Mouse (Mus musculus): ENCODE data around the gene Hhat. TPM values are rescaled to one million over a fixed set of nuclear protein-coding genes. Genes with fewer than 3 reads are reported as not detected.

Hhat gene
- polyA plus RNA-seq, 1 experiment from 2014 or later = 1.0 TPM

GRCm38 (mm10) chr1:192542093-192542492 is 228.9 kb downstream of the Hhat start:
- no peak overlapping the region for H3K27ac ChIP-seq (ENCODE audit: low read length)
- H3K4me1 ChIP-seq (ENCODE audit: control insufficient read depth, low read depth, low read length) = no peaks in the 10 kb centered on the region
- ATAC-seq (ENCODE audit: low read depth) = no peak
- WGBS (ENCODE audit: insufficient replicate concordance) = 38% methylated on average over 2 of the region's 2 CpGs
- no peaks in the 10 kb centered on the region for H3K36me3 ChIP-seq (ENCODE audit: control insufficient read depth, insufficient read depth)
- H3K4me3 ChIP-seq (ENCODE audit: low read depth, low read length) = no peak overlapping the region
- no peaks in the 10 kb centered on the region for H3K27me3 ChIP-seq (ENCODE audit: control insufficient read depth, insufficient read depth, low read depth, low read length)
- H3K9ac ChIP-seq (ENCODE audit: low read depth, low read length) = no peak overlapping the region
- no peaks in the 10 kb centered on the region for H3K9me3 ChIP-seq (replicated peaks; ENCODE audit: control insufficient read depth, low read length)
- H3K4me2 ChIP-seq (ENCODE audit: low read depth, low read length) = no peak overlapping the region

DNA sequence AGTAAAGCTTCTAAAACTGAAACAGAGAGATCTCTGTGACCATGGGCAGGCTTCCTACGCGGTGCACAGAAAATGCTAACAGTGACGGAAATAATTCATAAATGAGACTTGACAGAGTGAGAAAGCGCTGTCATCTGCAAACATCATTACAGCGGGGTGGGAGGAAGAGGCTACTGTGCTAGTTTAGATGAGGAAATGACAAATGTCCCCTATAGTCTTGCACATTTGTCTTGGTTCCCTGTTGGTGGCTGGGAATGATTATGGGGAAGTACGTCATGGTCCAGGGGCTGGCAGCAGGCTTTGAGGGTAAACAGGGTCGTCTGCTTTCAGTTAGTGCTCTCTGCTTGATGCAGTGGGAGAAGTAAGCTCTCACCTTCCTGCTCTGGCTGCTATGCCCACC is 233.9 kb downstream of the Hhat start:
- Histone ChIP-seq H3K9ac (ENCODE audit: low read depth, low read length) (no peak overlapping the region), H3K36me3 (ENCODE audit: control insufficient read depth, insufficient read depth) (no peaks in the 10 kb centered on the region), H3K4me3 (ENCODE audit: low read depth, low read length) (no peak overlapping the region), H3K4me2 (ENCODE audit: low read depth, low read length) (no peak overlapping the region), H3K9me3 (replicated peaks; ENCODE audit: control insufficient read depth, low read length) (no peaks in the 10 kb centered on the region), H3K27me3 (ENCODE audit: control insufficient read depth, insufficient read depth, low read depth, low read length) (no peaks in the 10 kb centered on the region), H3K27ac (ENCODE audit: low read length) (no peak overlapping the region), H3K4me1 (ENCODE audit: control insufficient read depth, low read depth, low read length) (no peaks in the 10 kb centered on the region)
- peak; percentile 47; the same call in 1 of the 2 replicates for ATAC-seq (ENCODE audit: low read depth)
- WGBS (ENCODE audit: insufficient replicate concordance) = 20% methylated on average over 7 of the region's 7 CpGs

DNA sequence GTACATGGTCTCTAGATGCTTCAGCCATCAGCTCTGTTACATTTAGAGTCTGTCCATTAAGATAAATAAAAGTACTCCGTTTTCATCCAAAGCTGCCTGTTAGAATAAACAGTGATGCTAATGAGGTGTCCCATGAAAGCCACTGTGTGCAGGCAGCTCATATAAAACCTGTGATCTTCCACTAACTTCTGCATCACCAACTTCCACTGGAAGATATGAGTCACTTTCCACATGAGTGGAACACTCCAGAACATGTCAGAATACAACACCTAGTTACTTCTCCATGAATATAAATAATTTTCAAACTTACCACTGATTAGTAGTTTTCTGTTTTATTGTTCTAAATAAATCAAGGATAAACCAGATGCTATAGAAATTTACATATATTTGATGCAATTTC is 234.6 kb downstream of the Hhat start:
- Histone ChIP-seq H3K36me3 (ENCODE audit: control insufficient read depth, insufficient read depth) (no peaks in the 10 kb centered on the region), H3K9ac (ENCODE audit: low read depth, low read length) (no peak overlapping the region), H3K4me2 (ENCODE audit: low read depth, low read length) (no peak overlapping the region), H3K27ac (ENCODE audit: low read length) (no peak overlapping the region), H3K4me3 (ENCODE audit: low read depth, low read length) (no peak overlapping the region), H3K9me3 (replicated peaks; ENCODE audit: control insufficient read depth, low read length) (no peaks in the 10 kb centered on the region), H3K27me3 (ENCODE audit: control insufficient read depth, insufficient read depth, low read depth, low read length) (no peaks in the 10 kb centered on the region), H3K4me1 (ENCODE audit: control insufficient read depth, low read depth, low read length) (no peaks in the 10 kb centered on the region)
- WGBS (ENCODE audit: insufficient replicate concordance) = 45% methylated on average over 1 of the region's 1 CpGs
- no peak for ATAC-seq (ENCODE audit: low read depth)

- Histone ChIP-seq H3K36me3 (ENCODE audit: control insufficient read depth, insufficient read depth) (no peaks in the 10 kb centered on the region), H3K27ac (ENCODE audit: low read length) (no peak overlapping the region), H3K27me3 (ENCODE audit: control insufficient read depth, insufficient read depth, low read depth, low read length) (no peaks in the 10 kb centered on the region), H3K4me1 (ENCODE audit: control insufficient read depth, low read depth, low read length) (no peaks in the 10 kb centered on the region), H3K4me2 (ENCODE audit: low read depth, low read length) (no peak overlapping the region), H3K9me3 (replicated peaks; ENCODE audit: control insufficient read depth, low read length) (no peaks in the 10 kb centered on the region), H3K9ac (ENCODE audit: low read depth, low read length) (no peak overlapping the region), H3K4me3 (ENCODE audit: low read depth, low read length) (no peak overlapping the region)
- ATAC-seq (ENCODE audit: low read depth) = no peak
These were observed 238.0 kb downstream of the Hhat start for GRCm38 (mm10) chr1:192533016-192533415.

DNA sequence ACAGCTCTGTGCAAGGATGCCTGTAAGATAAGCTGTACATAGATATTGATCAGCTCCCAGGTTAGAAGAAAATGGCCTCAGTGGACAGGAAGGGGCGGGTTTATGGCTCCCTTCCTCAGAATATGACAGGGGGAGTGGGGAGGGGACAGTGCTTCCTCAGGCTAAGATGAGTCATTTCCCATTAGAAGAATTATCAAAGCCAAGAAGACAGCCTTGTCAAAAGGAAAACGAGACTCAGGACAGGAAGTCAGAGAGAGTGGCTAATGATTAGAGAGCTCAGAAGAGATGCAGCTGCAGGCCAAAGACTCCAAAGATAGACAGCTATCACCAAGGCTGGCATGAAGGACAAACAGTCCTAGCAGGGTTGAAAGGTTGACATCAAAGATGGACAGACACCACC is 238.8 kb downstream of the Hhat start:
- H3K27me3 ChIP-seq (ENCODE audit: control insufficient read depth, insufficient read depth, low read depth, low read length) = no peaks in the 10 kb centered on the region
- no peaks in the 10 kb centered on the region for H3K4me1 ChIP-seq (ENCODE audit: control insufficient read depth, low read depth, low read length)
- ATAC-seq (ENCODE audit: low read depth) = 0 out of 2 replicates have a peak, but pooled peaks have one; percentile 16
- H3K9me3 ChIP-seq (replicated peaks; ENCODE audit: control insufficient read depth, low read length) = no peaks in the 10 kb centered on the region
- no peaks in the 10 kb centered on the region for H3K36me3 ChIP-seq (ENCODE audit: control insufficient read depth, insufficient read depth)
- H3K4me3 ChIP-seq (ENCODE audit: low read depth, low read length) = no peak overlapping the region
- no peak overlapping the region for H3K27ac ChIP-seq (ENCODE audit: low read length)
- H3K9ac ChIP-seq (ENCODE audit: low read depth, low read length) = no peak overlapping the region
- 9% methylated on average over 2 of the region's 2 CpGs for WGBS (ENCODE audit: insufficient replicate concordance)
- H3K4me2 ChIP-seq (ENCODE audit: low read depth, low read length) = no peak overlapping the region

- ATAC-seq (ENCODE audit: low read depth) = no peak
- 31% methylated on average over 2 of the region's 2 CpGs for WGBS (ENCODE audit: insufficient replicate concordance)
These were observed 239.4 kb downstream of the Hhat start for GRCm38 (mm10) chr1:192531490-192532146.

DNA sequence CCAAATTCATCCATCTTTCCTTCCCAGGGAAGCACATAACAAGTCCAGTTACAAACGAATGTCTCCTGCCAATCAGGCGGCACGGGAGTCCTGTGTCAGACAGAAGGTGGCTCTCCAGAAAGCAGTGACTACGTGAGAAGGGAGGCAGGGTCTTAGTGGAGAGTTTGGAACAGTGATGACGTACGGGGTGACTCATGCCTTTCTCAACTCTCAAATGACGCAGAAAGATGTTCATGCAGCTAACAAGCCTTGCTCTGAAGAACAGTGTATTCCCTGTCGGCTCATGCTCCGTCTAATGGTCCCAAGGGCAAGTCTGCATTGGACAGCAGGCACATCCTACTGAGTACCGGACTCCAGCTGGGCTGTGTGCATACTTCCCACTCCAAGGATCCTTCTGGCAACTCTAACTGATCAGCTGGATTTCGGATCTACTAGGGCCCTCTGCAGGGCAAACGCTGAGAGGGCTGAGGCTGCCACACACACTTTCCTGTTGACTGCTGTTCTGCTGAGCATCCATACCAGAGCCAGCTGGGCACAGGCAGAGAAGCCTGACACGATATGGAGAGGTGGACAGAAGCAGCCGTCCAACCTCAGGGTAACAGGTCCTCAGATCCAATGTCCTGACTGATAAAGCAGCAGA is 245.2 kb downstream of the Hhat start:
- Histone ChIP-seq H3K9ac (ENCODE audit: low read depth, low read length) (no peak overlapping the region), H3K9me3 (replicated peaks; ENCODE audit: control insufficient read depth, low read length) (no peaks in the 10 kb centered on the region), H3K27ac (ENCODE audit: low read length) (no peak overlapping the region), H3K4me3 (ENCODE audit: low read depth, low read length) (no peak overlapping the region), H3K4me1 (ENCODE audit: control insufficient read depth, low read depth, low read length) (no peaks in the 10 kb centered on the region), H3K27me3 (ENCODE audit: control insufficient read depth, insufficient read depth, low read depth, low read length) (no peaks in the 10 kb centered on the region), H3K4me2 (ENCODE audit: low read depth, low read length) (no peak overlapping the region), H3K36me3 (ENCODE audit: control insufficient read depth, insufficient read depth) (no peaks in the 10 kb centered on the region)
- 59% methylated on average over 14 of the region's 14 CpGs for WGBS (ENCODE audit: insufficient replicate concordance)
- ATAC-seq (ENCODE audit: low read depth) = no peak

More at GRCm38 (mm10) chr1:192531490-192532146, 239.4 kb downstream of the Hhat start:
- no peaks in the 10 kb centered on the region for H3K27me3 ChIP-seq (ENCODE audit: control insufficient read depth, insufficient read depth, low read depth, low read length)
- H3K4me3 ChIP-seq (ENCODE audit: low read depth, low read length) = no peak overlapping the region
- no peaks in the 10 kb centered on the region for H3K4me1 ChIP-seq (ENCODE audit: control insufficient read depth, low read depth, low read length)
- H3K4me2 ChIP-seq (ENCODE audit: low read depth, low read length) = no peak overlapping the region
- no peak overlapping the region for H3K9ac ChIP-seq (ENCODE audit: low read depth, low read length)
- no peaks in the 10 kb centered on the region for H3K36me3 ChIP-seq (ENCODE audit: control insufficient read depth, insufficient read depth)
- H3K9me3 ChIP-seq (replicated peaks; ENCODE audit: control insufficient read depth, low read length) = no peaks in the 10 kb centered on the region
- H3K27ac ChIP-seq (ENCODE audit: low read length) = no peak overlapping the region

DNA sequence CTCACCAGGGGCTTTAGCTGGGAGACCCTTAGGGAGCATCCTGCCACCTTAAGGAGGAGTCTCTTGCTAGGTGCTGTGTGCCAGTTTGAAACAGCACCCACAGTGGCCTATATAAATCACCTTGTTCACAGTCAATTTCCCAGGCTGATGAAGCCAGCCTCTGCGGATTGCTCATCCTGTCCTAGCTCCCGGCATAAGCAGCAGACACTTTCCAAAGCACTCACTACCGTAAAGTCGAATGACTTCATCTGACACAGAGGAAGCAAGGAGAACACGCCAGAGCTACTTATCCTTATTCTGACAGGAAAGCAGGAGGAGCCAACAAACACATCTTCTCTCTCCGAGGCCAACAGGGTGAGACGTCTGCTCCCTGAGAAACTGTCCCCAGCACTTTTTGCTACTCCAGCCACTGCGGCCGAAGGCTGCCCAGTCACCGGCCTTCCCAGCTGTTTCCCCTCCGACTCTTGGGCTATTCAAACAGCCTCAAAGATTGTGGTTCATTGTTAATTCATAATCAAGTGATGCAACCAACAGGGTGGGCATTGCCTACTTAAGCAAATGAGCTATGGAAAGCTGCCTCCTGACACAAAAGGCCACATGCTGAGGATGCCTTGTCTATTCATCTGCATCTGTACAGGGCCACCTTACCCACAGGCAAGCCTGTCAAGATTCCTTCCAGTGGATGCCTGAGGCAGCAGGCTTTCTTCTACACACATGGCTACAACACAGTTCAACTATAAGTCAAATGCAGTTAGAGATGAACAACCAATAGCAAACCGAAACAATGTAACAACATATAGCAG is 248.4 kb downstream of the Hhat start:
- no peaks in the 10 kb centered on the region for H3K27me3 ChIP-seq (ENCODE audit: control insufficient read depth, insufficient read depth, low read depth, low read length)
- no peak overlapping the region for H3K9ac ChIP-seq (ENCODE audit: low read depth, low read length)
- 61% methylated on average over 12 of the region's 12 CpGs for WGBS (ENCODE audit: insufficient replicate concordance)
- no peaks in the 10 kb centered on the region for H3K36me3 ChIP-seq (ENCODE audit: control insufficient read depth, insufficient read depth)
- no peak overlapping the region for H3K4me2 ChIP-seq (ENCODE audit: low read depth, low read length)
- no peak for ATAC-seq (ENCODE audit: low read depth)
- no peaks in the 10 kb centered on the region for H3K9me3 ChIP-seq (replicated peaks; ENCODE audit: control insufficient read depth, low read length)
- H3K27ac ChIP-seq (ENCODE audit: low read length) = no peak overlapping the region
- no peak overlapping the region for H3K4me3 ChIP-seq (ENCODE audit: low read depth, low read length)
- H3K4me1 ChIP-seq (ENCODE audit: control insufficient read depth, low read depth, low read length) = no peaks in the 10 kb centered on the region

All from liver, embryonic 16.5 days (tissue).